Mouse (Mus musculus) embryonic fibroblast, embryonic 13.5 days (primary cell): ENCODE measurements around the gene Cpa5. TPM values are rescaled to one million over a fixed set of nuclear protein-coding genes. Genes with fewer than 3 reads are reported as not detected.

ENCODE experiments used
- H3K27ac ChIP-seq: 2 replicates; pipeline ENCODE4 v1.5.1; 2012; ENCODE audit warnings: low read length, control low read depth, inconsistent platforms; ENCODE audit not compliant: insufficient read depth
- H3K4me1 ChIP-seq: 2 replicates; pipeline ENCODE4 v1.6.1; 2011; ENCODE audit warnings: low read length; ENCODE audit not compliant: control insufficient read depth, insufficient read depth
- H3K4me3 ChIP-seq: 2 replicates; pipeline ENCODE4 v1.5.1; 2011; ENCODE audit warnings: mild to moderate bottlenecking, control low read depth, low read length; ENCODE audit not compliant: insufficient read depth
- CTCF ChIP-seq: IDR thresholded peaks from 2 replicates; pipeline ENCODE4 v1.5.1; 2011; ENCODE audit warnings: mild to moderate bottlenecking, control low read depth, low read length, moderate library complexity, borderline replicate concordance; ENCODE audit not compliant: insufficient read depth
- POLR2A ChIP-seq: IDR thresholded peaks from 2 replicates; pipeline ENCODE4 v1.6.1; 2011; ENCODE audit warnings: low read depth, mild to moderate bottlenecking, control low read depth, low read length, moderate library complexity
- polyA plus RNA-seq: library from polyadenylated mRNA; stranded (reverse); fragments of >200 nt; gene quantifications from 2 replicates; pipeline ENCODE4 v1.2.4, GENCODE M21; 2011; ENCODE audit warnings: low read depth; ENCODE audit not compliant: missing spikeins, insufficient read length

Cpa5 gene
- polyA plus RNA-seq, 1 experiment = not detected

DNA sequence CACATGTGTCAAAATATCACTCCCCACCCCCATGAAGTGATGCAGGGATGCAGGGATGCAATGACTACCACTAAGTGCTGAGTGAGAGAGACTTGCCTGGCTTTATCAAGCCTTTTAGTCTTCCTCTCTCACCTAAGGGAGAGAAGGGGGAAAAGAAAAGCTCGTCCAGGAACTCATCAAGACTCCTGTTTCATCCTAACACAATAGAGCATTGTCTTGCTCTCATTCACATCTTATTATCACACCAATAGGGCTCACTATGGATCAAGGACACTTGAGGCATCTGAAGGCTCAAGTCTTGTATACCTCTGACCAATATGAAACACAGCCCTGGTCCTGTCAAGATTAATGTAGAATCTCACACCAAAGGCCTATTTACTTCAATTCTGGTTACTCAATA, 9.8 kb upstream of the Cpa5 start:
- H3K4me1 ChIP-seq = no peaks in the 10 kb centered on the region
- no peak overlapping the region for H3K27ac ChIP-seq
- H3K4me3 ChIP-seq = no peak overlapping the region
- TF ChIP-seq POLR2A = no peak
- TF ChIP-seq CTCF = no peak

DNA sequence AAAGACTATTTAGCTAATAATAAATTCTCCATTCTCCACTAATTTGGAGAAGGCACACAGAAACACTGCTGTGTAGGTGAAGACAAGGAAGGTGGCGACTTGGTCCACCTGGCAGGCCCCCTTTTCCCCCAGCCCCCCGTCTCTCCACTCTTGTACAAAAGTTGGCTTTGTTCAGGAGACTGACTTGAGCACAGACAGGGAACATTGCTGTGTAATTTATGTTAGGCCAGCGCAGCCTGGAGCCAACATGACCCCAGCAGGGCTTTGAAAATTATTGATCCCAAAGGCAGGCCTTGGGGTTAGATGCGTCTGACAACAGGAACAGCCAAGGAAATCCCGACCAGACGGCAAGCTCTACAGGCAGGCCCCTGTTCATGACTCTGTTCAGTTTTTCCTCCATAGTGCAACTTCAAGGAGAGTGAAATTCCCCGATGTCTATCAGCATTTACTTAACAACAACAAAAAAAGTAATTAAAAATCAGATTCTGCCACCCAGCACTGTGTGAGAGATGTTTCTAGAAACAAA, 6.4 kb upstream of the Cpa5 start:
- Histone ChIP-seq H3K4me1 (no peaks in the 10 kb centered on the region), H3K4me3 (no peak overlapping the region), H3K27ac (no peak overlapping the region)
- TF ChIP-seq POLR2A = no peak
- no peak for TF ChIP-seq CTCF

DNA sequence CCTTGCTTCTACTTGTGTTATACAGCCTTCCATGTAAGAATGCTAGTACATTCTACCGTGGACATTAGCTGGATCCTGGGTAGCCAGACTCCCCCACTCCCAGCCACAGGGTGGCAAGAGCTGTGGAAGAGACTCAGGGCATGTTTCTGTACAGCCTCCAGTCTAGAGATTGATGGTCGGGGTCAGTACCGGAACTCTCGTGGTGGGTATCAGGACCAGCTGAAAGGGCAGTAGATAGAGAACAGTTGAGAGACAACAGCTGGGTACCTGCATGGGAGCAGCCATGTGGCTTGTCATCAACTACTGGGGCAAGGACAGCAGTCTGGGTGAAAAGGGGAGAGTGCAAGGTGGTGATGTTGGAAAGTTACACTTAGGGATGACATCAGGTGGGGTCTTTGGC, 5.7 kb upstream of the Cpa5 start:
- no peak overlapping the region for H3K27ac ChIP-seq

DNA sequence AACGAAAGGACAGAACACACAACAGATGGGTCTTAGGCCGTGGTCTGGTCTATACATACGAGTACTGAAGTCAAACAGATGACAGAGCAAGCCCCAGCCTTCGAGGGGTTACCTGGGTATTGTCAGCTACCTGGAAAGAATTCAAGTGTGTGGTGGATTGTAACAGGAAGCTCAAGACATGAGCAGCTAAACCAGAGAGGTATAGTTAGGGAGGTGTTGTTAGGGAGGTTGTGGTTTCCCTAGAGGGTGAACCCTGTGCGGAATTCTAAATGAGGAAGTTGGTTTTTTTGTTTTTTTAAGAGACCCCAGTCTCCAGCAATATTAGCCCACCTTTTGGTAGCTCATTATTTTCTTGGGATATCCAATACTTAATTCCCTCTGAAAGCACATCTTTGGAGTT, 5.1 kb upstream of the Cpa5 start:
- Histone ChIP-seq H3K4me1 (no peaks in the 10 kb centered on the region), H3K4me3 (no peak overlapping the region), H3K27ac (no peak overlapping the region)
- TF ChIP-seq POLR2A (no peak), CTCF (no peak)

More for the DNA sequence above, 5.7 kb upstream of the Cpa5 start:
- TF ChIP-seq CTCF (no peak), POLR2A (no peak)
- H3K4me3 ChIP-seq = no peak overlapping the region
- no peaks in the 10 kb centered on the region for H3K4me1 ChIP-seq

DNA sequence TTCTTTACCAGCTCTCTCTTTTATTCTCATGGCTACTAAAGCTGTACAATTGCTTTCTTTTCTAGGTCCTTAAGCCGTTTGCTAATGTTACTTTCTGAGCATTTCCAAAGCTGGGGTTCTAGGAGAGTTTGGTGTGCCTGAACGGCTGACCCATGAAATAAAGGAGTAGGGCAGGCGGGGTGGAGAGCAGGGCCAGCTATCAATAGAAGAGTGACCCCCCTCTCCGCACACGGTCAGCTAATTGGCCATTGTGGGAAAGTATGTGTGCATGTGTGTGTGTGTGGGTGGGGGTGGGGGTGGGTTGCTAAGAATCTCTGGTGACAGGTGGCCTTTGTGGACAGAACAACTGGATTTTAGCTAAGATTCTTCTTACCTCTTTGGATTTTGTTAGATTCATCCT, 402 bp downstream of the Cpa5 start:
- no peak for TF ChIP-seq POLR2A
- no peak for TF ChIP-seq CTCF

DNA sequence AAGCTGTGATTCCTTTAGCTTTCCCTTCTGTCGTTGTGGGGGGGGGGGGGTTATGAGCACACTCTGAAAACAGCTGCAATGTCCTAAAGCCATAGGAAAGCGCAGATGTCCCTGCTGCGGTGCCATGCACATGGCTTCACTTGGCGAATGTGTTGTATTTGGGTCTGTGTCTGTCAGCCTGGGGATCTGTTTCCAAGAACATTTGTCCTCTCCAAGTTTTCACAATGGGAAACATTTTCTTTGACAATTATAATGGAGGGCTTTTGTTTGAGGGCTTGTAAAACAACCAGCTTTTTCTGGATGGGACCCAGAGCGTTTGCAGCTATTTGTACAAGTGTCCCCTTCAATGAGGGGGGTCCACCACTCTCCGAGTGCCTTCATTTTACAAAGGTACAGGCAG, 3.4 kb downstream of the Cpa5 start:
- TF ChIP-seq POLR2A (no peak), CTCF (no peak)
- Histone ChIP-seq H3K4me1 (no peaks in the 10 kb centered on the region; the same call in 1 of the 2 replicates), H3K27ac (no peak overlapping the region), H3K4me3 (no peak overlapping the region)

More for the DNA sequence above, 402 bp downstream of the Cpa5 start:
- H3K27ac ChIP-seq = no peak overlapping the region
- H3K4me1 ChIP-seq = no peaks in the 10 kb centered on the region; the same call in 1 of the 2 replicates
- no peak overlapping the region for H3K4me3 ChIP-seq

DNA sequence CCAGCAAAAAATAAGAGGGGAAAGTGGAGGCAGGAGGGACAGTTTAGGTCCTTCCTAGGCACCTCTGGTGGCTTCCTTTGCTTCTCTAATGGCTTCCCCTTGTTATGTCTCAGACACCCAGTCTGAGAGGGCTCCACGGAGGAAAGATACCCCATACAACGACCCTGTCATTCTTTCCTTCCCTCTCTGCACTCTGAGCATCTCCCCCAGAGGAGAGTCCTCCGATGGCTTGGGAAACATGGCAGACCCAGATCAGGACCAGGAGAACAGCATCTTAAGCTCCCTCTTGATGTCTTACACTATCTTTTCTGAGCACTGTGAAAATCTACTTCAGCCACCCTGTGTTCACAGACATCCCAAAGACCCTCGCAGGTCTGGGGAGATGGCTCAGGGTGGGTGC, 4.9 kb downstream of the Cpa5 start:
- Histone ChIP-seq H3K27ac (no peak overlapping the region), H3K4me1 (no peaks in the 10 kb centered on the region; the same call in 1 of the 2 replicates)
- TF ChIP-seq POLR2A = no peak
- no peak for TF ChIP-seq CTCF

DNA sequence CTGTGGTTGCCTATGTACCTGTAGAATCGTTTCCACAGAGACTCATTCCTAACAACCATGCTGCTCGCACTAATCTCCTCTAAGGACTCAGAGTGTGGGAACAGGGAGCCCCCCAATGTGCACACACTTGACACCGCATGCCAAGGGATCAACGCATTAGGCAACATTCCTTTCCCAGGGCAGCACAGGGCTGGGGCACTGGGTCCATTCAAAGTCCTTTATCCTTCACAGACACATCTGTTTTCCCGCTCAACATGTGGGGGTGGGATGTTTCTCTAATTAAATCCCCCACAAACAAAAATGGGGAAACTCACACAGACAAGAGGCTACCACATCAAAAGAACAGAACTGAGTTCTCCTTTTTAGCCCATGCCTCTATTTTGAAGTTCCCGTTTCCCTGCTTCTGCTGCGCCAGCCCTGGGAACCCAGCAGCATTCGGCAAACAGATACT, 5.7 kb downstream of the Cpa5 start:
- TF ChIP-seq CTCF = no peak
- no peak for TF ChIP-seq POLR2A
- H3K4me3 ChIP-seq = no peak overlapping the region
- H3K4me1 ChIP-seq = no peaks in the 10 kb centered on the region; the same call in 1 of the 2 replicates
- no peak overlapping the region for H3K27ac ChIP-seq

More for the DNA sequence above, 4.9 kb downstream of the Cpa5 start:
- H3K4me3 ChIP-seq = no peak overlapping the region

DNA sequence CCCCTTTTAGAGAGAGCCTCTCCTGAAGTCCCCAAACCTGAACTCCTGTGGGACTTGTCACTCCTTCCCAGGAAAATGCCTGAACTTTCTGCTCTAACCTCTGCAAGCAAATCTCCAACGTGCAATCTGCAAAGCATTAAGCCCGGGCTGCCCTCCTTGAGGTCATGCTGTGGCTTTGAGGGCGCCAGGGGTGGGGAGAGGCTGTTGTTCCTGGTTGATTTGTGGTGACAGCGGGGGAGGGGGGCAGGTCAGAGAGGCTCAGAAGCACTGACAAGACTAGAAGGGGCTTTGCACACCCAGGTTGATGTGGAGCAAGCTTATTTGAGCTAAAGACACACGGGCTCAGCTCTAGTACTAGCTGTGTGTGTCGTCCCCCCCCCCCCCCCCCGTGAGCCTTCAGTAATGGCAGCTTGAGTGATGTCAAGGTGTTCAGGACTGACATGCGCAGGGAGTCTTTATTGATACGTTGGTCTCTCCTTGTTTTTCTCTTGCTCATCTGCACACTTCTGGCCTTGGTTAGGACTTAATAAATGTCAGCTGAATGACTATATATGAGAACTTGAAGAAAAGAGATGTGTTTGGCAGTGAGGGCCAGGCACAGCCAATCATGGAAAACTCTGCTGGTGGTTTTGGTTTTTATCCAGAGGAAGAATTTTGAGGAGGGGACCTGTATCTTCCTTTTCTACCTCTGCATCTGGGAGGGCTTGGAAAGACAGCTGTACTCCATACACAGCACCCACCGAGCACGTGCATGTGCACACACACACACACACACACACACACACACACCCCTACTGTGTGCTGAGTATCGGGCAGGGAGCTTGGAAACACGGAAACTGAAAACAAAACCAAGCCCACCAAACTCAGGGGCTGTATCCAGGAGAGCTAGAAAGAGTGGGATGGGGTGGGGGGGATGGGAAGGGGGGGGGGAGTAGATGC, 6.5 kb downstream of the Cpa5 start:
- H3K4me3 ChIP-seq = no peak overlapping the region
- no peak for TF ChIP-seq CTCF
- TF ChIP-seq POLR2A = no peak
- no peaks in the 10 kb centered on the region; the same call in 1 of the 2 replicates for H3K4me1 ChIP-seq

DNA sequence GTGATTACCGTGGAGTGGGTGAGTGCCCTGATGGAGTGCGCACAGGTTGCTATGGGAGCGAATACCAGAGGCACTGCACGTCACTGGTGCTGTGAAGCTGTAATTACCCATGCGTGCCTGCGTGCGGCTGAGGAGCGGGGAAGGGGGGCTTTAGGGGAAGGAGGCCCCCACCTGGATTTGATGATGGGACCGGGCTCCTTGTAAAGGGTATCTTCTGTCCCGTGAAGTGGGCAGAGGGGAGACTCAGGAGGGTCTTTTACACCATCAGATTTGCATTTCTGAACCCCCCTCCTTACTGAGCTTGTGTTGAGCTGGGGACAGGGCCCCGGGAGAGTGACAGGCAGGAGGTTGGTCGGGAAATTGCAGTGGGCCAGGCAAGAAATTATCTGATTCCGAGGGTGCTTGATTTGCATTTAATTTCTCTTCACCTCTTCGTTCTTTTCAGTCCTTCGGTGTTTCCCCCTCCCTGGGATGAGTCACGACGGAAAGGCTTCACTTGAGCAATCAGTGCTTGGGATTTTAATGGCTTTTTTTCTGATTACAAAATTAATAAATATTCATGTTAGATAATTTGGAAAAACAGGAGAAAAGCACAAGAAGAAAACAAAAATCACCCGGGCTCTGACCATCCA, 7.3 kb downstream of the Cpa5 start:
- TF ChIP-seq POLR2A (no peak), CTCF (no peak)
- Histone ChIP-seq H3K27ac (no peak overlapping the region), H3K4me1 (no peaks in the 10 kb centered on the region; the same call in 1 of the 2 replicates), H3K4me3 (no peak overlapping the region)

More for the DNA sequence above, 6.5 kb downstream of the Cpa5 start:
- no peak overlapping the region for H3K27ac ChIP-seq
